Mouse (Mus musculus) testis, adult 2 months (tissue): ENCODE data around the gene Nedd9.

Experiments
- CTCF ChIP-seq: fragments of 200-500 bp; IDR thresholded peaks from 2 replicates; pipeline ENCODE4 v1.5.1; 2012; ENCODE audit warnings: low read depth, mild to moderate bottlenecking, inconsistent platforms, low read length, moderate library complexity; ENCODE audit not compliant: control insufficient read depth, insufficient read depth, insufficient replicate concordance
- POLR2A ChIP-seq: fragments of 200-500 bp; IDR thresholded peaks from 2 replicates; pipeline ENCODE4 v1.6.1; 2012; ENCODE audit warnings: low read depth, mild to moderate bottlenecking, inconsistent platforms, low read length, moderate library complexity; ENCODE audit not compliant: control insufficient read depth

GRCm38 (mm10) chr13:41381806-41382546 lies 105.2 kb downstream of the Nedd9 start:
- TF ChIP-seq POLR2A (no peak), CTCF (no peak)
